Comparison of ENCODE assay signal across 9 mouse cellular contexts in the genomic region with DNA sequence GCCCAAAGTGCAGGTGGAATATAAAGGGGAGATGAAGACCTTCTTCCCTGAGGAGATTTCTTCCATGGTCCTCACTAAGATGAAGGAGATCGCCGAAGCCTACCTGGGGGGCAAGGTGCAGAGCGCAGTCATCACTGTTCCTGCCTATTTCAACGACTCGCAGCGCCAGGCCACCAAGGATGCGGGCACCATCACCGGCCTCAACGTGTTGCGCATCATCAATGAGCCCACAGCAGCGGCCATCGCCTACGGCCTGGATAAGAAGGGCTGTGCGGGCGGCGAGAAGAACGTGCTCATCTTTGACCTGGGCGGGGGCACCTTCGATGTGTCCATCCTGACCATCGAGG. TPM values are rescaled to one million over a fixed set of nuclear protein-coding genes. Genes with fewer than 3 reads are reported as not detected.
DNase-seq lines count a peak whose midpoint lies in the region; ATAC-seq lines count a peak whose summit lies in the region.
"Had no signal": no experiment of that assay in that cellular context is flagged by ENCODE, and none has a peak within 500 bp of the region (broad histone marks: within the 10 kb centered on the region; RNA-seq: fewer than 3 reads in every experiment).

No protein-coding gene starts in this region.

- H3K27ac ChIP-seq in heart, embryonic 13.5 days (replicated peaks): no peak overlapping the region
- H3K27ac ChIP-seq in liver, embryonic 12.5 days: no peak overlapping the region
- H3K27ac ChIP-seq in stomach, embryonic 16.5 days (ENCODE audit: low read length): no peak overlapping the region

- H3K9ac ChIP-seq in heart, embryonic 13.5 days: peak overlapping the region; percentile 77
- H3K9ac ChIP-seq in liver, embryonic 12.5 days: peak overlapping the region; percentile 77
- H3K9ac ChIP-seq in stomach, embryonic 16.5 days (ENCODE audit: low read length): peak overlapping the region; percentile 4; the same call in 1 of the 2 replicates

- WGBS in heart, embryonic 13.5 days: 9% methylated on average over 20 of the region's 20 CpGs
- 15% methylated on average over 20 of the region's 20 CpGs for WGBS in liver, embryonic 12.5 days (ENCODE audit: insufficient replicate concordance)
- 7% methylated on average over 20 of the region's 20 CpGs for WGBS in stomach, embryonic 16.5 days

- H3K36me3 ChIP-seq in heart, embryonic 13.5 days: no peaks in the 10 kb centered on the region
- no peaks in the 10 kb centered on the region for H3K36me3 ChIP-seq in liver, embryonic 12.5 days
- no peaks in the 10 kb centered on the region for H3K36me3 ChIP-seq in stomach, embryonic 16.5 days (ENCODE audit: control insufficient read depth, insufficient read depth, low read length)

- H3K4me2 ChIP-seq in heart, embryonic 13.5 days: peak overlapping the region; percentile 97
- peak overlapping the region; percentile 88 for H3K4me2 ChIP-seq in liver, embryonic 12.5 days
- H3K4me2 ChIP-seq in stomach, embryonic 16.5 days (ENCODE audit: low read depth, low read length): peak overlapping the region; percentile 67

- ATAC-seq in heart, embryonic 13.5 days (ENCODE audit: extremely low read depth, insufficient number of reproducible peaks, low FRiP score, low TSS enrichment): no peak
- ATAC-seq in liver, embryonic 12.5 days: no peak
- no peak for ATAC-seq in stomach, embryonic 16.5 days (ENCODE audit: insufficient read depth, low FRiP score)

- H3K9me3 ChIP-seq in heart, embryonic 13.5 days: no peaks in the 10 kb centered on the region
- no peaks in the 10 kb centered on the region for H3K9me3 ChIP-seq in liver, embryonic 12.5 days (replicated peaks)
- H3K9me3 ChIP-seq in stomach, embryonic 16.5 days (replicated peaks; ENCODE audit: control insufficient read depth, low read length): no peaks in the 10 kb centered on the region

- peaks cover 26% of the 10 kb centered on the region for H3K4me1 ChIP-seq in heart, embryonic 13.5 days
- H3K4me1 ChIP-seq in liver, embryonic 12.5 days: peaks cover 38% of the 10 kb centered on the region
- peaks cover 20% of the 10 kb centered on the region for H3K4me1 ChIP-seq in stomach, embryonic 16.5 days (ENCODE audit: control insufficient read depth, insufficient read depth, low read length)

- peaks cover 35% of the 10 kb centered on the region for H3K27me3 ChIP-seq in heart, embryonic 13.5 days (replicated peaks)
- H3K27me3 ChIP-seq in liver, embryonic 12.5 days (replicated peaks): peaks cover 49% of the 10 kb centered on the region
- H3K27me3 ChIP-seq in stomach, embryonic 16.5 days (ENCODE audit: control insufficient read depth, insufficient read depth, low read length): peaks cover 26% of the 10 kb centered on the region

- intact Hi-C loops in gastrocnemius, postnatal 36 days (cut with DNase I): loop anchor here (2.0 kb wide), 1 partner anchor 34 kb away; the partner anchor contains the start of gene Zbtb1

- H3K4me3 ChIP-seq in heart, embryonic 13.5 days: peak overlapping the region; percentile 61
- peak overlapping the region; percentile 78 for H3K4me3 ChIP-seq in liver, embryonic 12.5 days
- peak overlapping the region; percentile 78 for H3K4me3 ChIP-seq in stomach, embryonic 16.5 days (replicated peaks; ENCODE audit: low read length)

- DNase-seq in gastrocnemius, adult 18-20 months (ENCODE audit: low spot score): peak; percentile 15
- DNase-seq in gastrocnemius, postnatal 36 days: no peak
- DNase-seq in right cerebral cortex, postnatal 4 days: peak; percentile 18
- no peak for DNase-seq in right cerebral cortex, postnatal 25 days
- no peak for DNase-seq in right cerebral cortex, adult 2 months (ENCODE audit: low spot score in 2 of 2)

RNA-seq across cellular contexts. Expression of gene Hspa2, which starts 0.8 kb away (rescaled TPM):
- 1 to 10 TPM; 7.1 to 9.7 TPM for total RNA-seq in gastrocnemius, adult 18-20 months (2021)
- 1 to 10 TPM; 8.4 to 9.0 TPM for total RNA-seq in gastrocnemius, postnatal 36 days (2021)
- polyA plus RNA-seq in heart, embryonic 13.5 days (2015; fragmentation: Nextera tagmentation; extraction: Ambion mirVana): 15.1 and 15.5 TPM in 2 replicates
- 2.1 and 2.9 TPM in 2 replicates for polyA plus RNA-seq in liver, embryonic 12.5 days (2016; fragmentation: Nextera tagmentation; extraction: Ambion mirVana)
- polyA plus RNA-seq in stomach, embryonic 16.5 days (2015; fragmentation: Nextera tagmentation; extraction: Ambion mirVana): 13.6 and 15.3 TPM in 2 replicates

RNA-seq across cellular contexts. Expression of gene Ppp1r36, which starts 12.5 kb away (rescaled TPM):
- total RNA-seq in gastrocnemius, adult 18-20 months (2021): under 1 TPM in 1 of 2 experiments, not detected in 1; 0.19 TPM
- not detected for total RNA-seq in gastrocnemius, postnatal 36 days (2021)
- 2.0 and 3.1 TPM in 2 replicates for polyA plus RNA-seq in heart, embryonic 13.5 days (2015; fragmentation: Nextera tagmentation; extraction: Ambion mirVana)
- 0.18 and 0.29 TPM in 2 replicates for polyA plus RNA-seq in liver, embryonic 12.5 days (2016; fragmentation: Nextera tagmentation; extraction: Ambion mirVana)
- 3.2 and 3.3 TPM in 2 replicates for polyA plus RNA-seq in stomach, embryonic 16.5 days (2015; fragmentation: Nextera tagmentation; extraction: Ambion mirVana)
- total RNA-seq: neutrophil, adult 5-6 weeks had no signal

RNA-seq across cellular contexts. Expression of gene Zbtb1, which starts 34.7 kb away (rescaled TPM):
- total RNA-seq in gastrocnemius, adult 18-20 months (2021): 1 to 10 TPM; 3.9 to 4.0 TPM
- 1 to 10 TPM; 3.0 to 4.0 TPM for total RNA-seq in gastrocnemius, postnatal 36 days (2021)
- polyA plus RNA-seq in heart, embryonic 13.5 days (2015; fragmentation: Nextera tagmentation; extraction: Ambion mirVana): 6.3 and 6.4 TPM in 2 replicates
- polyA plus RNA-seq in liver, embryonic 12.5 days (2016; fragmentation: Nextera tagmentation; extraction: Ambion mirVana): 7.3 and 8.2 TPM in 2 replicates
- 8.4 and 8.7 TPM in 2 replicates for polyA plus RNA-seq in stomach, embryonic 16.5 days (2015; fragmentation: Nextera tagmentation; extraction: Ambion mirVana)

RNA-seq across cellular contexts. Expression of gene Zbtb25, which starts 35.4 kb away (rescaled TPM):
- 1 to 10 TPM; 5.8 to 8.5 TPM for total RNA-seq in gastrocnemius, adult 18-20 months (2021)
- total RNA-seq in gastrocnemius, postnatal 36 days (2021): 1 to 10 TPM; 5.5 to 7.1 TPM
- 11.8 and 13.2 TPM in 2 replicates for polyA plus RNA-seq in heart, embryonic 13.5 days (2015; fragmentation: Nextera tagmentation; extraction: Ambion mirVana)
- polyA plus RNA-seq in liver, embryonic 12.5 days (2016; fragmentation: Nextera tagmentation; extraction: Ambion mirVana): 10.3 and 10.8 TPM in 2 replicates
- 11.0 and 12.0 TPM in 2 replicates for polyA plus RNA-seq in stomach, embryonic 16.5 days (2015; fragmentation: Nextera tagmentation; extraction: Ambion mirVana)

Comparison
In these comparisons a context has a peak if more than half of its experiments do, and no peak if none do; other contexts are left out.
1. DNase-seq: peak in gastrocnemius, adult 18-20 months (single experiment) and right cerebral cortex, postnatal 4 days (single experiment); none in gastrocnemius, postnatal 36 days (0 of 2), right cerebral cortex, postnatal 25 days (single experiment) and right cerebral cortex, adult 2 months (0 of 2).
2. H3K9ac ChIP-seq: peak in every context shown above with its lines; median percentile 77 in heart, embryonic 13.5 days; 77 in liver, embryonic 12.5 days; 4 in stomach, embryonic 16.5 days.
3. Peak in every context shown above with its lines, with median percentiles within 50 percentile points of each other: H3K4me2 ChIP-seq and H3K4me3 ChIP-seq.